In genomic region chr1:133434018-133434755, GRCm38 (mm10) we compare ENCODE assay signal across 8 mouse cellular contexts. TPM values are rescaled to one million over a fixed set of nuclear protein-coding genes. Genes with fewer than 3 reads are reported as not detected.
A peak's percentile ranks its signal among the peaks of the same experiment; 100 is the strongest.
DNase-seq lines count a peak whose midpoint lies in the region; ATAC-seq and TF ChIP-seq lines count a peak whose summit lies in the region.

No protein-coding gene starts in this region.

- ATAC-seq in megakaryocyte-erythroid progenitor cell, adult 5-6 weeks (replicated peaks; ENCODE audit: low FRiP score, low TSS enrichment, poor library complexity, severe bottlenecking), result no peak

- no peak for TF ChIP-seq CTCF in layer of hippocampus, adult 2 months (conservative IDR thresholded peaks at IDR 0.05)

- H3K9me3 ChIP-seq in embryonic facial prominence, embryonic 10.5 days, result peaks cover 11% of the 10 kb centered on the region

- 5% methylated on average over 12 of the region's 12 CpGs for WGBS in embryonic facial prominence, embryonic 10.5 days

- intact Hi-C loops in heart, postnatal 14 days (cut with DNase I), result no loop called here

- peaks cover 50% of the 10 kb centered on the region for H3K4me1 ChIP-seq in embryonic facial prominence, embryonic 10.5 days

- 0 out of 2 replicates have a peak, but pooled peaks cover 3% of the 10 kb centered on the region for H3K36me3 ChIP-seq in embryonic facial prominence, embryonic 10.5 days (replicated peaks)

- no peaks in the 10 kb centered on the region for H3K27me3 ChIP-seq in embryonic facial prominence, embryonic 10.5 days (replicated peaks; ENCODE audit: low read depth, poor library complexity, severe bottlenecking)

- H3K27ac ChIP-seq in embryonic facial prominence, embryonic 10.5 days (replicated peaks), result peak overlapping the region; percentile 83
- peak overlapping the region; percentile 37 for H3K27ac ChIP-seq in layer of hippocampus, adult 2 months

- peak overlapping the region; percentile 49 for H3K4me3 ChIP-seq in embryonic facial prominence, embryonic 10.5 days
- peak overlapping the region; percentile 39 for H3K4me3 ChIP-seq in layer of hippocampus, adult 2 months

- DNase-seq in cerebellum, adult 11-12 months, result peak; percentile 23
- DNase-seq in cerebellum, postnatal 36 days, result no peak
- peak; percentile 65 for DNase-seq in embryonic facial prominence, embryonic 10.5 days (ENCODE audit: low spot score)
- peak; percentile 44 to 61 for DNase-seq in heart, postnatal 14 days
- DNase-seq in layer of hippocampus, adult 2 months (ENCODE audit: low spot score in 2 of 2), result peak; percentile 39 to 58
- DNase-seq in lung, postnatal 10 days, result peak; percentile 86
- peak; percentile 52 for DNase-seq in right cerebral cortex, postnatal 4 days

RNA-seq across cellular contexts. Expression of gene Sox13, which starts 10.0 kb away (rescaled TPM):
- 12.1 and 18.1 TPM in 2 replicates for polyA plus RNA-seq in embryonic facial prominence, embryonic 10.5 days (2016; fragmentation: Nextera tagmentation; extraction: Ambion mirVana)
- total RNA-seq in heart, postnatal 14 days (2021), result 10 to 100 TPM; 22.3 to 23.9 TPM
- 1 to 10 TPM; 6.3 to 9.4 TPM for total RNA-seq in layer of hippocampus, adult 2 months (2021)
- 0.33 and 3.8 TPM in 2 replicates for total RNA-seq in megakaryocyte-erythroid progenitor cell, adult 5-6 weeks (2014; fragmentation: Nextera tagmentation)
- total RNA-seq in megakaryocyte-erythroid progenitor cell, adult 5-6 weeks (2017), result 0.69 TPM in 1 of 2 replicates, not detected in the other

Comparison
In these comparisons a context has a peak if more than half of its experiments do, and no peak if none do; other contexts are left out.
1. DNase-seq: peak in cerebellum, adult 11-12 months (single experiment), embryonic facial prominence, embryonic 10.5 days (single experiment), heart, postnatal 14 days (2 of 2), layer of hippocampus, adult 2 months (2 of 2), lung, postnatal 10 days (single experiment) and right cerebral cortex, postnatal 4 days (single experiment); none in cerebellum, postnatal 36 days (0 of 2).